Mouse (Mus musculus): ENCODE measurements at regions not wholly inside any gene's neighbourhood (a gene's known extent, or its start where the extent isn't known, plus 50 kb on each side); places are given as distances from the start of the nearest gene placed in this dataset.
A peak's percentile ranks its signal among the peaks of the same experiment; 100 is the strongest.

GRCm38 (mm10) chr10:5747681-5748080 is 57.7 kb downstream of the Fbxo5 start:
- no peak for ATAC-seq (ENCODE audit: low TSS enrichment)

- peak; percentile 67 for ATAC-seq (ENCODE audit: low TSS enrichment)
These were observed 70.3 kb downstream of the Fbxo5 start for GRCm38 (mm10) chr10:5735141-5735540.

- no peak for ATAC-seq (ENCODE audit: low TSS enrichment)
These were observed 60.8 kb downstream of the Vip start for GRCm38 (mm10) chr10:5699791-5700190.

GRCm38 (mm10) chr10:5697457-5697856 is 58.4 kb downstream of the Vip start:
- no peak for ATAC-seq (ENCODE audit: low TSS enrichment)
